Mouse (Mus musculus) ovary, postnatal 36 days (tissue): ENCODE results near the gene Siah2.

Experiments used
- DNase-seq: peaks from one replicate; pipeline ENCODE4 v3.0.0; 2022; ENCODE audit warnings: low spot score, mixed read lengths

Siah2 gene

GRCm38 (mm10) chr3:58660636-58661035 is 31.6 kb downstream of the Siah2 start:
- no peak for DNase-seq

- DNase-seq = peak; percentile 23
These were observed 34.8 kb downstream of the Siah2 start for GRCm38 (mm10) chr3:58657356-58657755.

GRCm38 (mm10) chr3:58655362-58656130 is 36.7 kb downstream of the Siah2 start:
- DNase-seq = peak; percentile 27

GRCm38 (mm10) chr3:58653907-58654306 is 38.3 kb downstream of the Siah2 start:
- DNase-seq = no peak

- no peak for DNase-seq
These were observed 41.9 kb downstream of the Siah2 start for GRCm38 (mm10) chr3:58650328-58650727.

GRCm38 (mm10) chr3:58647179-58647578 is 45.0 kb downstream of the Siah2 start:
- DNase-seq = no peak

- DNase-seq = no peak
These were observed 46.0 kb downstream of the Siah2 start for GRCm38 (mm10) chr3:58646180-58646579.

GRCm38 (mm10) chr3:58636406-58637295 is 55.5 kb downstream of the Siah2 start, which contains the start of gene Erich6:
TSS of gene Erich6 (minus strand) at chr3:58637207.
- peak; percentile 42 for DNase-seq

- no peak for DNase-seq
These were observed 60.5 kb downstream of the Siah2 start for GRCm38 (mm10) chr3:58631693-58632092.

GRCm38 (mm10) chr3:58624981-58625380 is 67.2 kb downstream of the Siah2 start:
- DNase-seq = no peak
